Mouse (Mus musculus): Measurements from ENCODE around the gene Ugt2a2. TPM values are rescaled to one million over a fixed set of nuclear protein-coding genes. Genes with fewer than 3 reads are reported as not detected.
"Not testable (repeated sequence)": the region's sequence is repeated elsewhere in the genome, so short reads cannot be mapped to it uniquely, and the experiment has no call there.

Ugt2a2 gene
- polyA plus RNA-seq (2015; fragmentation: Nextera tagmentation; extraction: Ambion mirVana), result not detected in 2 replicates

- no peak within 1 kb of the TSS for H3K4me3 ChIP-seq
- H3K27ac ChIP-seq, result no peak within 1 kb of the TSS
- no peak within 1 kb of the TSS for H3K9ac ChIP-seq
- H3K36me3 ChIP-seq (replicated peaks), result no peaks in the 10 kb centered on the region
- ATAC-seq (replicated peaks), result no peak
- WGBS, result 85% methylated on average over 5 of the region's 5 CpGs
- no peaks in the 10 kb centered on the region for H3K4me1 ChIP-seq
- H3K27me3 ChIP-seq (replicated peaks), result no peaks in the 10 kb centered on the region
- no peak within 1 kb of the TSS for H3K4me2 ChIP-seq
- H3K9me3 ChIP-seq, result no peaks in the 10 kb centered on the region
Observed at GRCm38 (mm10) chr5:87482160-87482559, at the start of gene Ugt2a2. Gene Ugt2a2, minus strand, starts transcription at chr5:87482260.

DNA sequence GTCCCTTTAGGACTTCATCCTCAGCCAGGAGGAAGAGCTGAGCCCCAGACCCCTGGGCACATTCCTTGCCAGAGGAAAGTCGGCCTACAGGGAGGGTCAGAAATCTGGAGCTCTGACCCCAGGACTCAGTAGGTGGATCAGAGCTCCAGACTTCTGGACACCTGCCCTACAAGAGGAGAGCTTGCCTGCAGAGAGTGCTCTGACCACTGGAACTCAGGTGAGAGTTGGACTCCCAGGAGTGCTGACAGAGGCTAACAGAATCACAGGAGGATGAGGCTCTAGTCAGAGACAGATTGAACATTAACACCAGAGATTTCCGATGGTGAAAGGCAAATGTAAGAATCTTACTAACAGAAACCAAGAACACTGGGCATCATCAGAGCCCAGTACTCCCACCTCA, 41.5 kb upstream of the Ugt2a2 start:
- not testable (repeated sequence) for H3K27me3 ChIP-seq (replicated peaks); H3K4me1 ChIP-seq; H3K4me2 ChIP-seq; H3K36me3 ChIP-seq (replicated peaks); H3K4me3 ChIP-seq; H3K9me3 ChIP-seq; ATAC-seq (replicated peaks); H3K9ac ChIP-seq; H3K27ac ChIP-seq
- 89% methylated on average over 2 of the region's 2 CpGs for WGBS

GRCm38 (mm10) chr5:87505776-87506458, 23.9 kb upstream of the Ugt2a2 start:
- no peaks in the 10 kb centered on the region for H3K36me3 ChIP-seq (replicated peaks)
- H3K4me3 ChIP-seq, result no peak overlapping the region
- no peaks in the 10 kb centered on the region for H3K27me3 ChIP-seq (replicated peaks)
- H3K27ac ChIP-seq, result no peak overlapping the region
- no peaks in the 10 kb centered on the region for H3K9me3 ChIP-seq
- no peak for ATAC-seq (replicated peaks)
- no peaks in the 10 kb centered on the region for H3K4me1 ChIP-seq
- 46% methylated on average over 4 of the region's 4 CpGs for WGBS
- no peak overlapping the region for H3K4me2 ChIP-seq
- H3K9ac ChIP-seq, result no peak overlapping the region

DNA sequence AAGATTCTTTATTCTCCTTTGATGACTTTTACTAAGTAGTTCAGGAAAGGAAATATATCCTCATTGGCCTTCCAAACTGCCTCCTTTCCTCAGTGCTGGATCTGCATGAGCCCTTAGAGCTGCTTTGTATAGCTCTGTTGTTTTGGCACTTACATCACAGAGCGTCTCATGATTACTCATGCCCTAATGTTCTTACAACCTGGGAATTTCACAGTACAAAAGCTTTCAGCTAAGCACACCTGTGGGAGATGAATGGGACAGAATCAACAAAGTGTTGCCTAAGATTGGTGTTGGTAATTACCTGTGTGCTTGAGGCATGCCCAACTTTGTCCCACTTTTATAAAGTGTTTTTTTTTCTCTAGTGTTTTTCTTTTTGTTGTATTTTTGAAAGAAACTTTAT, 20.6 kb upstream of the Ugt2a2 start:
- no peak overlapping the region for H3K4me2 ChIP-seq
- no peak for ATAC-seq (replicated peaks)
- 58% methylated on average over 1 of the region's 1 CpGs for WGBS
- no peak overlapping the region for H3K27ac ChIP-seq
- no peaks in the 10 kb centered on the region for H3K36me3 ChIP-seq (replicated peaks)
- H3K27me3 ChIP-seq (replicated peaks), result no peaks in the 10 kb centered on the region
- H3K9ac ChIP-seq, result no peak overlapping the region
- no peak overlapping the region for H3K4me3 ChIP-seq
- no peaks in the 10 kb centered on the region for H3K9me3 ChIP-seq
- H3K4me1 ChIP-seq, result no peaks in the 10 kb centered on the region

DNA sequence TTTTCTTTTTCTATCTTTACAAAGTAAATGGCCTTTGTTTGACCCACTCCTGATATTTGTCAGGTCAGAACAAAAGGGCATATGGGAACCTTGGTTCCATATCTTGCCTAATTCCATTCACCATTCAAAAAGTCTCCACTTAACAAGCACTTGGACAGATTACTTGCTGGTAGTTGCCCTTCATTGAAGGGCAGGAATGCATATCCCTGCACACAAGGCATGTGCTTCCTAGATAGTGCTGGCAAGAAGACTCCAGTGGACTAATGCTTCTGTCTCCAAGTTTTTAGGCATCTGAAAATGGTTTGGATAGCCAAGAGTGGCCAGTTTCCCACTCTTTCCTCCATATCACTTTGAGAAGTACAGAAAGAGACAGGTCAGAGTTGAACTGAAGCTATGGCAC, 17.3 kb upstream of the Ugt2a2 start:
- H3K27ac ChIP-seq, result no peak overlapping the region
- no peak for ATAC-seq (replicated peaks)

GRCm38 (mm10) chr5:87498936-87499335, 16.9 kb upstream of the Ugt2a2 start:
- no peak overlapping the region for H3K4me3 ChIP-seq
- H3K4me2 ChIP-seq, result no peak overlapping the region
- no peaks in the 10 kb centered on the region for H3K4me1 ChIP-seq
- H3K36me3 ChIP-seq (replicated peaks), result no peaks in the 10 kb centered on the region
- H3K9ac ChIP-seq, result no peak overlapping the region
- no peak for ATAC-seq (replicated peaks)
- H3K27me3 ChIP-seq (replicated peaks), result no peaks in the 10 kb centered on the region
- no peak overlapping the region for H3K27ac ChIP-seq
- no peaks in the 10 kb centered on the region for H3K9me3 ChIP-seq

More for the DNA sequence above, 17.3 kb upstream of the Ugt2a2 start:
- no peak overlapping the region for H3K9ac ChIP-seq
- no peaks in the 10 kb centered on the region for H3K9me3 ChIP-seq
- no peaks in the 10 kb centered on the region for H3K27me3 ChIP-seq (replicated peaks)
- H3K4me2 ChIP-seq, result no peak overlapping the region
- H3K4me1 ChIP-seq, result no peaks in the 10 kb centered on the region
- no peak overlapping the region for H3K4me3 ChIP-seq
- H3K36me3 ChIP-seq (replicated peaks), result no peaks in the 10 kb centered on the region

- Histone ChIP-seq H3K4me3 (no peak within 1 kb of the TSS), H3K9me3 (no peaks in the 10 kb centered on the region), H3K27me3 (replicated peaks) (no peaks in the 10 kb centered on the region), H3K4me1 (no peaks in the 10 kb centered on the region), H3K36me3 (replicated peaks) (no peaks in the 10 kb centered on the region), H3K27ac (no peak within 1 kb of the TSS), H3K4me2 (no peak within 1 kb of the TSS), H3K9ac (no peak within 1 kb of the TSS)
- ATAC-seq (replicated peaks), result no peak
- 91% methylated on average over 1 of the region's 1 CpGs for WGBS
Observed at GRCm38 (mm10) chr5:87490771-87491170, 8.7 kb upstream of the Ugt2a2 start, which contains the start of gene Ugt2a1. Gene Ugt2a1, minus strand, starts transcription at chr5:87490871.

GRCm38 (mm10) chr5:87486706-87487105, 4.6 kb upstream of the Ugt2a2 start, which contains the start of gene Gm43638:
Gene Gm43638, minus strand, starts transcription at chr5:87486806.
- H3K27ac ChIP-seq; ATAC-seq (replicated peaks); H3K36me3 ChIP-seq (replicated peaks); H3K4me1 ChIP-seq; H3K27me3 ChIP-seq (replicated peaks); H3K4me3 ChIP-seq; H3K9me3 ChIP-seq; H3K4me2 ChIP-seq; H3K9ac ChIP-seq: not testable (repeated sequence)
- 96% methylated on average over 1 of the region's 1 CpGs for WGBS

DNA sequence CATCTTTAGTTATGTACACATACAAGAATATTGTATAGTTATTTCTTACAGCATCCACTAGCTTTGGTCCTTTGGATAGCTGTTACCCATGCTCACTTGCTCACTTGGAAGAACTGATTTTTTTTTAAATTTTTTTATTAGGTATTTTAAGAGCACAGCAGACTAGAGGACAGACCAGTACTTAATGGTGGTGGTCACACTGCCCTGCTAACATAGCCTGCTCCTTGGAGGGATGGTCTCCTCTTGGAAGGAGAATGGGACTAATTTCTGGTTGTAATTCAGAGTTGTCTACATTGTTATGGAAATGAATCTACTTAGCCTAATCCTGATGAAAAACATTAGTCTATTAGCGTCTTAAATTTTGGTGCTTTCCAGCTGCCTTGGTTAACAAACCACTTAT, 23.2 kb downstream of the Ugt2a2 start:
- Histone ChIP-seq H3K27me3 (replicated peaks) (no peaks in the 10 kb centered on the region), H3K9me3 (no peaks in the 10 kb centered on the region), H3K9ac (no peak overlapping the region), H3K4me2 (no peak overlapping the region), H3K27ac (no peak overlapping the region), H3K4me3 (no peak overlapping the region), H3K4me1 (no peaks in the 10 kb centered on the region), H3K36me3 (replicated peaks) (no peaks in the 10 kb centered on the region)
- ATAC-seq (replicated peaks), result no peak
- 14% methylated on average over 1 of the region's 1 CpGs for WGBS

GRCm38 (mm10) chr5:87457701-87458100, 24.4 kb downstream of the Ugt2a2 start:
- Histone ChIP-seq H3K27ac (no peak overlapping the region), H3K4me2 (no peak overlapping the region), H3K36me3 (replicated peaks) (no peaks in the 10 kb centered on the region), H3K27me3 (replicated peaks) (no peaks in the 10 kb centered on the region), H3K9me3 (no peaks in the 10 kb centered on the region), H3K4me1 (no peaks in the 10 kb centered on the region), H3K4me3 (no peak overlapping the region), H3K9ac (no peak overlapping the region)
- ATAC-seq (replicated peaks), result no peak

GRCm38 (mm10) chr5:87456216-87456850, 25.7 kb downstream of the Ugt2a2 start:
- H3K27ac ChIP-seq, result no peak overlapping the region
- no peaks in the 10 kb centered on the region for H3K27me3 ChIP-seq (replicated peaks)
- no peak overlapping the region for H3K4me2 ChIP-seq
- no peak overlapping the region for H3K4me3 ChIP-seq
- no peaks in the 10 kb centered on the region for H3K36me3 ChIP-seq (replicated peaks)
- no peak for ATAC-seq (replicated peaks)
- H3K4me1 ChIP-seq, result no peaks in the 10 kb centered on the region
- no peaks in the 10 kb centered on the region for H3K9me3 ChIP-seq
- H3K9ac ChIP-seq, result no peak overlapping the region
- 95% methylated on average over 3 of the region's 3 CpGs for WGBS

DNA sequence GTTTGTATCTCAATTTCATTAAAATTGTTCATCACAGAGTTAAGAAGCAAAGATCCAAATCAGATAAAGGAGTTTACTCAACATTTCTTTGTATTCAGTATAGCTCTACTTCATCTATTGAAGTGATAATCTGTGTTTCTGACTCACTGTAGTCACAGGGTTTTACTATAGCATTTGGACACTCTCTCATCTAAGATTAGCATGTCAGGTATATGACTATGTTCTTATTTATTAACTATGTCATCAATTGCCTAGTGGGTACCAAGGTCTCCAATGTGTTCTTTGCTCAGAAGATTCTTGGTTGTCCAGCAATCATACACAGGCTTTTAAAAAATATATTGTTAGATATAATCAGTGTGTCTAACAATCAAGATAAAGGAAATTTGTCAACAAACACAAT, 26.5 kb downstream of the Ugt2a2 start:
- Histone ChIP-seq H3K4me2 (no peak overlapping the region), H3K9me3 (no peaks in the 10 kb centered on the region), H3K4me1 (no peaks in the 10 kb centered on the region), H3K9ac (no peak overlapping the region), H3K4me3 (no peak overlapping the region), H3K27ac (no peak overlapping the region), H3K36me3 (replicated peaks) (no peaks in the 10 kb centered on the region), H3K27me3 (replicated peaks) (no peaks in the 10 kb centered on the region)
- ATAC-seq (replicated peaks), result no peak

GRCm38 (mm10) chr5:87452514-87452913, 29.5 kb downstream of the Ugt2a2 start:
- not testable (repeated sequence) for H3K9me3 ChIP-seq; H3K27me3 ChIP-seq (replicated peaks); H3K36me3 ChIP-seq (replicated peaks); H3K27ac ChIP-seq; H3K9ac ChIP-seq; H3K4me3 ChIP-seq; ATAC-seq (replicated peaks); H3K4me2 ChIP-seq; H3K4me1 ChIP-seq
- 82% methylated on average over 4 of the region's 5 CpGs for WGBS

All from midbrain, embryonic 15.5 days (tissue).